Mouse (Mus musculus) testis, postnatal 10 days (tissue): ENCODE measurements around the gene Grxcr1.

ENCODE experiments used
- DNase-seq: peaks from one replicate; pipeline ENCODE4 v3.0.0; 2021; ENCODE audit warnings: low spot score

Grxcr1 gene

DNA sequence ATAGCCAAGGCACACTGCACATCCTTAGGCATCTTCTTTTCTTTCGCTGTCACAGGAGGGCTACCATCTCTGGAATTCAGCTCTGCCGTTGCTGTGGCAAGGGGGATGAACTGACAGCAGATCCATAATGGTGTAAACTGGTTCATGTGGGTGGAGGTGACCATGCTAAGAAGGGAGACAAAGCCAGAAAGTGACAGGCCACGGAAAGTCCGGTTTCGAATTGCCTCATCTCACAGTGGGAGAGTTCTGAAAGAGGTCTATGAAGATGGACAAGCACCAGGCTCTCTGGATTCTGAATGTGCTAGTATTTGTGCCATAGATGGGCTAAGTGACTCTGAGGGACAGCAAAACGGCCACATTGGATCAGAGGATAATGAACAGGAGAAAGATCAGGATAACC lies at the start of gene Grxcr1:
Gene Grxcr1 (plus strand): TSS at position 92 of the 400 bp plus-strand sequence.
- no peak for DNase-seq

DNA sequence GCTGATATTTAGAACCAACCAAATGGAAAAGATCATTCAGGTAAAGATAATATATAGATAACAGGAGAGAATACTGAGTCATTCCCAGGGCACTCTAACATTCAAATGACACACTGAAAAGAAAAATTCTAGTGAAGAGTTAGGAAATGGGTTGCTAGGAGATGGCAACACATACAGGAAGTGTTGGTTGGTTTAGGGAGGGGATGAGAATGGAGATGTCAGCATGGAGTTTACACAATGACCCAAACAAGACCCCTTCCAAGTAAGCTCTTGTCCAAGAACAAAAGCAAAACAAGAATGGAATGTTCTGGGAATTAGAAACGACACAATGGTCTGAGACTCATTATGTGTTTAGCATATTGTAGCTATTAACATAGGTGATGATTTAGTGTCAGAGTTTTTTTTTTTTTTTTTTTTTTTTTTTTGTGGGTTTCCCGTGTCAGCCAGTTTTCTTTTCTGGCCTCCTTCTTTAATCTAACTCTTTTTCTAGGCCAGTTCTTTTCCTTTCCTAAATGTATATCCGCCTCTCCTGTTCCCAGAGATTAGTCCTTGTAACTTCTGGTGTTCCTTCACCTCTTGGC lies 49.6 kb upstream of the Grxcr1 start:
- no peak for DNase-seq

DNA sequence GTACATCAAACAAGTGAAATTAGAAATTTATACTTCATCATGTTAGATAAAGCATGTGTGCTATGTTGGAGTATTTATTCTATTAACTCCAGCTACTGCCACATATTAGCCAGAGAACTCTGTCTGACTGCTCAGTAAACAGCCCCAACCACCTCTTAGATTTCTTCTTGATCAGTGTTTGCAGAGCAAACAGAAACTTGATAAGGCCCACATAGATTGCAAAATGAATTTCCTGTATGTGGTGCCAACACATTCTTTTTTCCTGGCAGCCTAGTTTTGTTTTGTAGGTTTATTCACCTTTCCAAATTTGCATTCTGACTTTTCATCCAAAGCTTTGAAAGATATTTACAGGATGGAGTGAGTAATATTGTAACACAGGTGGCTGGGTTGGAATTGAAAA lies 41.2 kb upstream of the Grxcr1 start:
- no peak for DNase-seq

DNA sequence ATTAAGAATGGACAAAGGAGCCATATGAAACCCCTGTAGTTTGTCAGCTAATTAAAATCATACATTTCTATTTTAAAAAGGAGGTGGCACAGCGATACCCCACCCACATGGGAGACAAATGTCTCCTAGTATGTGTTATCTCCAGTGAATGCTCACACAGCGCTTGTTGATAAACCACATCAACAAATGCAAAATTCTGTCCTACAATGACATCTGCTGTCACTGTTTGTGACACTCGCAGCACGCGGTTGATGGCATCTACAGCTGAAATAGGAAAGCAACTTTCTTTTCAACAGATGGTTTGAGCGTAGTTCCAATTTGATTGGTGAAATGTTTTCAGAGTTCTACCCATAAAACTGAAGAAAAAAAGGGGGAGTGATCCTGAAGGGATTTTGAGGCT lies 29.0 kb upstream of the Grxcr1 start:
- DNase-seq, result no peak

DNA sequence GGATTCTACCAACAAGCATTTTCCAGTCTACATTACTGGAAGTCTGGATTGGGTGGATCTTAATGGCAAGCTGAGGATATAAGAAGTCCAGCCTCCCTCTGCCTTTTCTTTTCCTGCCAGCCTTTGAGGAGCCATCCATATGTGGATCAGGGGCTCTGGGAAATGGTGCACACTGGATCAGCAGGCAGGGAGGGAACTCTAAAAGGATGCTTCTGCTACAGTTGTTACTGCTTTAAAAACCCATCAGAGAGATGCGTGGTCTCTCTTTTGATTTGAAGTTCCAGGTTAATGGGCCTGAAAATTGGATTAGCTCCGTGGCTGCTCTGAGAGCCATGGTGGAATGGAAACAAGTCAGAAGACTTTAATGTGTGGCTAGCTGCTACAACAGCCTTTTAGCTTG lies 27.7 kb upstream of the Grxcr1 start:
- no peak for DNase-seq

DNA sequence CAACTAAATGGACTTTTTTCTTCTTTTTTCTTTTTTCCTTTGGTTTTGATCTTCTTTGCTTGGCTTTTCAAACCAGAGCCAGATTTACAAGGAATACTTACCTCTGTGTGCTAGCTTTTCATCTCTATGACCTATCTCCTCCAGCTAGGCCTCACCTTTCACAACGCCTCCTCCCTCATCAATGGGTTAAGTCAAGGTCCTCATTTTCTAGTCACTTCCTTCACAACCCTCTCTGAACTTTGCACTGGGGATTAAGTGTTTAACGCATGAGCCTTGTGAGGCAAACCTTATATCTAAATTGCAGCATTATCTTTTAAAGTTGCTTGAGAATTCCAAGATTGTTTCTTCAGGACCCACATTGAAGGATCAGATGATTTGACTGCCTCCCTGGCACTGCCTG lies 27.2 kb upstream of the Grxcr1 start:
- no peak for DNase-seq

DNA sequence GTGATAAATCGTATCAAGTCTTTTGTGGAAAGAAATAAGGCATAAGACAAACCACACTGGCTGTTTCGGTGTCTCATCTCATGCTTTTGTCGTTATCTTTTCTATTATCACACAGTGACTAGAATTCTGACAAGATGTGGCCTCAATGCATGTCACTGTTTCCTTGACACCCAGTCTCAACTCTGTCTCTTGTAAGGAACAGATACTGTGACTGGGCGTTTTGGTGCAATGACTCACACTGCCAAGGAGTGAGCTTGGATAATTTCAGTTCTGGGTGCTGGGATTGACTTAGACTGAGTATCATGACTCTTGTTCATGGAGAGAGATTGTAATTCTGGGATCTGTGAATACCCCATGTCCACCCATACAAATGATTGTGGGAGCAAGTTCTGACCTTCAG lies 24.6 kb upstream of the Grxcr1 start:
- DNase-seq, result no peak

DNA sequence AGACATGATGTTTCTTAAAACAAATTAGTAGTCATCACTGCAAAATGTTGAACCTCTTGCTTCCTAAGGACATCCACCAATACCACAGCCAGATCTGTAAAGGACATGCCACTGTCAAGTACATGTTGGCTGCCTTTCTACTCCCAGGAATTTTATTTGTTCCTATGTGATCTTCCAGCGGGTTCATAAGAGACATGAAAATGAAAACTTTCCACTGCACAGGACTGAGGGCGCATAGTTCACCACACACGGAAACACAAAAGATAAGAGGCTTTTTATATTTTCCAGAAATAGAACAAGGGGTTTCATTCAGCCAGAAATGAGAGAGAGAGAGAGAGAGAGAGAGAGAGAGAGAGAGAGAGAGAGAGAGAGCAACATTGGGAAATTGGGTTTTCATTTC lies 20.1 kb upstream of the Grxcr1 start:
- DNase-seq, result no peak

DNA sequence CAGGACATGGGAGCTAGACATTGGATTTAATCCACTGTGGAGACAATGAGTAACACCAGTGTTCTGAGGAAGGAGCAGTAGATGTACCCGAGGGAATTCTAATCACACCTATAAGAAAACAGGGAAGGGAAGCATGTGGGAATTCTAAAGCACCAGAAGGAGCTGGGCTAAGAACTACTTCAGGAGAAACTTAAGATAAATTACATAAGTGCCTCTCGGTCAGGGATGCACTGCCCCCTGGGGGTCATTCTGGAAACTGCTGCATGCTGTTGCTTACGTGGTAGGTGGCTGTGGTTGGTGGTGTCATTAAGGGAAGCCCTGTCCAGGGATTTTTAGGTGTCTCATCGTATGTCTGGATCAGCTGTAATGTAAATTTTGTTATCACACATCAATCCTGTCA lies 19.0 kb upstream of the Grxcr1 start:
- peak; percentile 91 for DNase-seq

DNA sequence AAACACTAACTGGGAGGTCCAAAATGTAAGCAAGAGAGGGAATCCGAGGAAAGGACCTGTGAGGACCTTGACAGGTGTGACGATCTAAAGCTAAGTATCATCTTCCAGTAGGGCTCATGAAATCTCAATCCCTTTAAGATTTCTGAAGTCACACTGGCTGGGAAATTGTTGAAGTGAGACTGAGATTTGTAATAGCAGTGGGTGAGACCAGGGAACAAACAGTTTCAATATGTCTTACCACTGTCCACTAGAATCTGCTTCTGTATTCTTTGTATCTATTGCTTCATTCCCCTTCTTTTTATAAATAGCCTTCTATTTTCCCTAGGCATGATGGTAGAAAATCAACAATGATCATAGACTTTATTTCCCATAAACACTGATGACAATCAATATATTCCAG lies 10.8 kb upstream of the Grxcr1 start:
- no peak for DNase-seq

DNA sequence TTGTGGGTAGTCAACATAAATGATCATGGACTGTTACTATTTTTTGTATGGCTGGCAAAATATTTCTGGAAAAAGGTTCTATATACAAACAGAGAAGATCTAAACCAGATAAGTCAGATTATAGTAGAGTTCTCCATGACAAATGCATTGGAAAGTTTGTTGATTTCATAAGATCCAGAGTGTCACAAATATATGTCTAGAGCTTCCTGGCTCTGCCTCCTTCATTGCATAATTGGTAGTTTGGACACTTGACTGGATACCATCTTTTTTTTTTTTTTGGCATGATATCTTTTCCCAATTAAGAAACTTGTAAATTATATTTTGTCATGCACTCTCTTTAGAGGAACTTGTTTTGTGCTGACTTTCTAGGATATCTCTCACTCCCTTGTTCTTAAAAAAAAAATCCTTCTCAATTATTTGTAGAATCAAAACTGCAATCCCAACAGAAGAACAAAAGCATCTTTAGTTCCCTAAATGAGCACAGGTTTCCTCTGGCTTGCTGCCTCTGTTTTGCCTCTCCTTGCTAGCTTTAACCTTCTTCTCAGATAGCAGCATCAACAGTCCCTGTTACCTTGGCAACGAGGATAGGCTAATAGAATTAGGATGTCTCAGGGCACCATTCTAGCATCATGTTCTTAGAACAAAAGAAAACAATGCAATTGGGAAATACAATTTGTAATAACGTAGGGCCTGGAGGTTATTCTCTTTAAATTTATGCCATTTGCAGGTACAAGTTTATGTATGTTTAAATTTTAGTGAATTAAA lies 4.8 kb upstream of the Grxcr1 start:
- DNase-seq, result no peak

DNA sequence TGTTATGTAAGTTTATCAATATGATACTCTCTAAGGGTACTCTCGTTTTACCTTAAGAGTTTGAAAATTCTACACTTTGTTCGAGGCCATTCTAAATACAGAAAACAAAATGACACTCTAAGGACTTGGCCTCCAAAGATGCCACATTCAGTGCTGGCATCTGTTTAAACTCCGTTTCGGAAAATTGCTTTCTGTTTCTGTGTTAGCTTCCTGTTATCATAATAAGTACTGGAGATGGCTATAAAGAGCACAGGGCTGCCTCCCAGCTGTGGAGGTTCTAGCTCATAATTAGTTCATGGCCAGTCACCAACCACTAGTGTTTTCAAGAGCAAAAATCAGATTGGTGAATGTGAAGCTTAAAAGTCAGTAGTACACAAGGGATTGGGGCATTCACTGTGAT lies 4.2 kb upstream of the Grxcr1 start:
- DNase-seq, result no peak

DNA sequence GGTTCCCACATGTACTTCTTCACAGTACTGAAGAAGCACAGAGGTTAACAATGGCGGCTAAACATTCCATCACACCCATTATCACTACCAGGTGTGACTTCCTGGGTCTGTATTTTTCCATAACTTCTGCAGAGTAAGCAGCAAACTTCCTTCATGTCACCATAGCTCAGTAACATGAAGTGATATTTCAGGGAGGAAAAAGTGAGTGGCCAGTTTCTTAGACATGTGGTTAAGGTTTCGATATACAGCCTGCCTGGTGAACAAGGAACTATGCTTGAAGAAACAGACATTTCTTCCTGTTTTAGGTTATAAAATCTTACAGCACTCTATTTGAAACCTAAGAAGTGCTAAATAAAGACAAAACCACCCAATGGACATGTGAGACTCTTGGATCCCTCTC lies 1.7 kb downstream of the Grxcr1 start:
- no peak for DNase-seq

DNA sequence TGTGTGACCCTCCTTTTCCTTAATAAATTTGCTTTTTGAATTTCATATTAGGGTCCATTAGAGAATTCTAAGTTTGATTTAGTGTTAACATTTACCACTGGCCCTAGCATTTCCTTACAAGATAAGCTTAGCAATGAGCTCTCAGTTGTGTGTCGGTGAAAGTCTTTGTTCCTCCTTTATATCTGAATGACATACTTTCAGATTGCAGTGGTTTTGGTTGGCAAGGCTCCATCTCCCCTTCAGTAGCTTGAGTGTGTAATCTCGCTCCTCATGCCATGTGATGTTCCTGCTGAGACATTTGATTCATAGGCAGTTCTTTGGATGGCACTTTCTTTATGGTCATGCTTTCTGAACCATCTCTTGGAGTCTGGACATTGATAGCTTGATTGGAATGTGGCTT lies 7.4 kb downstream of the Grxcr1 start:
- no peak for DNase-seq

DNA sequence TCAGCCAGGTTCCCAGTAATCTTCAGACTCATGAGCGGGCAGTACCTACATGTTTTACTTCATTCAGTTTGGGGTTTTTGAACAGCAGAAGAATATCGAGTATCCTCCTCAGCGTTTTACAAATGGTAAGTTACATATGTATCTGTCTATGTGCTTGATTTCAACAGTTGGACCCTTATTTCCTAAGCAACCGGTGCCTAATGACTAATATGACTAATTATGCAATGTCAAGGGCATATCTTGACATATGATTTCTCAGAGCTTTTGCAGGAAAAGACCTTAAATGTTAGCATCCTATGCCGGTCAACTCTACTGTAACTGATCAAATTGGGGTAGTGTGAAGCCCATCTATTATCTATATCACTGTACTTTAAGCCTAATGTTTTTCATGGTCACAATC lies 11.7 kb downstream of the Grxcr1 start:
- no peak for DNase-seq

DNA sequence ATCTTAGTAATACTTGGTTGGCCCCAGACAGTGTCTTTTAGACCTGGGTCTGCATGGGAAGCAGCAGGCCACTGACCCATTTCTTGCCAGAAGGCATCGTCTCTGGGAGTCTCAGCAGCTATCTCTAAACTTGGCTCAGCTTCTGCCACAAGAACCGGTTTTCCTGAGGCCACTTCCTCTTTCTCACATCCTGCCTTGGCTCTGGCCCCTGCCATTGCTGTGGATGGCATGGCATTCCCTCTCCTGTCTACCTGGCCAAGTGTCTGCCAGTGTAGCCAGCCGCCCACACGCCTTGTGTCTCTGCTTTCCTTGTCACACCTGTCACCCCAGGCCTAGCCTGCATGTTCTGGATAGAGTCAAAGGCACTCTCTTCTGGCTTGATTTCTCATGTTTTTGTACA lies 17.1 kb downstream of the Grxcr1 start:
- DNase-seq, result no peak

DNA sequence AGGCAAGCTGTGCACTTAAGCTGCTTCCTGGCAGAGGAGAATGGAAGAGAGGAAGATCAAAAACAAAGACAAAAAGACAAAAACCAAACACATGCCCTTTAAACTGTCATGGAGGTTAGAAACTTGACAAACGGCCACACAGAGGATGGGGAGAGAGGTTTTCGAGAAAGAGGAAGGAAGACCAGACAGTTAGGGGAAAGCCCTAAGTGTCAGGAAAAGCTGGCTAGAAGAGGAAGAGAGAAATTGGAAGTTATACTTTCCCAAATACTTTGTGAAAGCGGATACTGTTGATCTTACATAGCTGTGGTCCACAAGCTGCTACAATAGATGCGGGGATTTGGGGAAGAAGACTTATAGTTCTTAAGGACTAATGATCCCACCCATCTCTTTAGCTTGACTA lies 17.9 kb downstream of the Grxcr1 start:
- DNase-seq, result no peak

DNA sequence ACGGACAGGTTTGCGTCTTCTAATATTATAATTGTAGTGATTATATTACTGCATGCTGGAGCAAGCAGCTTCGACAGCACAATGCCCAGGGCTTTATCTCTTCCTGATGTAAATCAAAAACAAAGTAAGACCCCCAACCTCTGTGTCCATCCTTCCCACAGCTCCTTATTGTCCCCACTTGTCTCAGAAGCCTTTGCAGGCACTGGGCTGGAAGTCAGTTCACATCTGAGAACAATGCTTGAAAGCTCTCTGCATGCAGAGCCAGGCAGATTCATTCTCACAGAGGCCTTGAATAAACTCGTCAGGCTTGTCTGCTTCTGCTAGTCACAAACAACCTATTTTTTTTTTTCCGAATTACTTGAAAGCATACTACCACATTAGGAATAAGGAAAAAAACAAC lies 19.5 kb downstream of the Grxcr1 start:
- DNase-seq, result no peak

DNA sequence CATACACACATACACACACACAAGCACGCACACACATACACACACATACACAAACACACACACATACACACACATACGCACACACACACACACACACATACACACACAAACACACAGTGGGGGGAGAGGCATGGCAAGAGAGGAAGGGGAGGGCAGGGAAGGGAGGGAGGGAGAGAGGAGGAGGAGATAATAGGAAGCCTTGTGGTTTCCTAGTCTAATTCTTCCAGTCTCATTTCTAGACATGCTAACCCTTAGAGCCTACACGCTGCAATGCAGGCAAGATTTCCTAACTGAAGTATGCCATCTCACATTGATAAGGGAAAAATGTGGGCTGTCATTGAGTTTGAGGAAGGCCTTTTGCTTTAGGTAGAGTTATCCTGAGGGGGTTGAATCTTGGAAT lies 25.9 kb downstream of the Grxcr1 start:
- DNase-seq, result no peak

DNA sequence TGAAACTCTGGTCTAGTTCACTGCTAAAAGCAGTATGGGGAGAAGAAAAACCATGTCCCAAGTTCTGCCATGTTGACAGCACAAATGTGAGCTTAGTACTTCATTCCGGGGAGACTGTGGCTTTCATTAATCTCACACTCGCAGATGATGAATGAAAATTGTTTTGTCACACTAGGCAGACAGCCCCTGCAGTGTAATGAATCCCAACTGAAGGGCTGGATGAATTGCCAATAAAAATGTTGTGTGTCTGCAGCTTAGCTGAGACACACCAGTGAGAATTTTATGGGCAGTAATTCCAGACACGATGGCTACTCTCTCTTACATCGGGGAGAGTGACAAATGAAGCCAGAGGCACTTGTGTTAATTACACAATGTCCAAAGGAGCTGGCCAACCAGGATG lies 37.1 kb downstream of the Grxcr1 start:
- DNase-seq, result no peak

DNA sequence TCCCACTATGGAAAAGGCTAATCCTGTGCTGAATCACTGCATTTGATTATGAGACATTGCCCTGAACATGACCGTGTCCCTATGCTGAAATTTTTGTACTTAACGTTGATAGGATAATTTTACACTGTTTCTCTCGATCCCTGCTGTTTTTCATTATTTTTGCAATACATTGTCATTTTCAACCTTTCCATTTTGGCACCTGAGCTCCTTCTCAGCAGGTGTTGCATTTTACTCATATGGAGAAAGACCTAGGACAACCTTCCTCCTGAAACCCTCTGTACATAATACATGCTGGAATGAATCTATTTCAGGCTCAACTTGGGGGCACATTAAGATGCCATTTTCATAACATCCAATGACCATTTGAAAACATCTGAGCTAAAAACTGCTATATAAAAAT lies 38.7 kb downstream of the Grxcr1 start:
- DNase-seq, result no peak

DNA sequence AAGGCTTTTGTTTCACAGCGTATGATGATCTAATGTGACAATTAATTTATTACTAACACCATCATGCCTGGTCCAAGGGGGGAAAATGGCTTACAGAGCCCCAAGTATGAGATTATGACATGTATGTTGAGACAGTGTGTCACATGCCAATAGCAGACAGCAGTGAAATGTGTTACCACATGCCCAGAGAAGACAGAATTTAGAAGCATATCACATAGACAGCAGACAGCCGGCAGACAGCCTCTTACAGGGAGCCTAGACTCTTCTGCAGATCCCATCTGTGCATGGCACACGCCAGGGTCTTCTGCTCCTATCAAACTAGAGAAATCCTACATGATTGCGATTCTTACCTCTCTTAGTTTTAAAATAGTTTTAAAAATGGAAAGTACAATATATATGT lies 40.2 kb downstream of the Grxcr1 start:
- DNase-seq, result no peak

DNA sequence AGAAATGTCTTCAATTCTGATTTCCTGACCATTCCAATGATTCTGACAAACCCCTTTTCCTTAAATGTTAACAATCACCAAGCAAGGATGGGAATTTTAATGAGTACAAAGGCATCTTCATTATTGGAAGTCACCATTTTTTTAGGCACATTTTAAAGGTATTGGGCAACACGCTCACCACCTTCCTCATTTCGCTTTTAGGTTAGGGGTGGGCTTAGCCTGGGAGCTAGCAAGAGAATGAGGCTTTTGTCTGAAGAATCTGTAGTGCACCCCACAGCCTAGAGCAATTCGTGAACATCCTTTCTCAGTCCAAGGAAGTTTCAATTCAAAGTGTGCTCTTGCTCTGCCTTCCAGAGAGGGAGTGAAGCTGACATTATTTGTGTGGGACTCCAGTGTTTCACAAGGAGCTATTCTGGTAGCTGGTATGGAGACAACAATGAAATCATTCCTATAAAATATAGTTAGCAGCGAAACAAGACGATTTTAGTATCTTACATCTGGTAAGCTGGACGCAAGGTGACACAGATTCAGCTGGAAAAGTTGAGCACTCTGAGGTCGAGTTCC lies 55.0 kb downstream of the Grxcr1 start:
- no peak for DNase-seq

DNA sequence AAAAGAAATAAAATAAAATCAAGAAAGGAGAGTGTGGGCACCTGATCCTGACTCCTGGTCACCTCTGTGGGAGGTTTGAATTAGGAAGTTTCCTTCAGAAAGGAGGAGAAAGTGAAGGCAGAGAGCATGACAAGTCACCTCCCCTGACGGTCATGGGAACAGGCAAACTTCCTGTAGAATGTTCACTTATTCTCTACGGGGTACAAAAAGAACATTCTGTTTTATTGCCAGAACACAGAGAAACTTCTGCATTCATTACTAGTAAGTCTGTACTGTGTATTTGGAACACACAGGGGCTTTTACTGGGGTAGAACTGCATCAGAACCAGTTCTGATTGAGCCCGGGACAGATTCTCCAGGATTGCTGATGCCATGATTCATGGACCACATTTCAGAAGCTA lies 55.5 kb downstream of the Grxcr1 start:
- DNase-seq, result no peak
